Mouse (Mus musculus) thymus, postnatal 36 days (tissue): ENCODE results near the gene Tubb3.
A peak's percentile ranks its signal among the peaks of the same experiment; 100 is the strongest.
"Not testable (repeated sequence)": the region's sequence is repeated elsewhere in the genome, so short reads cannot be mapped to it uniquely, and the experiment has no call there.

Source experiments
- DNase-seq, 2 experiments: peaks; one replicate each; pipeline ENCODE4 v3.0.0; 2022; ENCODE audit warnings: mixed read lengths in 2 of 2

The Tubb3 gene

GRCm38 (mm10) chr8:123412560-123413170 is 1.4 kb downstream of the Tubb3 start:
- DNase-seq, result peak in 1 of 2 experiments; percentile 51

GRCm38 (mm10) chr8:123414255-123414654 is 3.0 kb downstream of the Tubb3 start:
- DNase-seq, result no peak

DNA sequence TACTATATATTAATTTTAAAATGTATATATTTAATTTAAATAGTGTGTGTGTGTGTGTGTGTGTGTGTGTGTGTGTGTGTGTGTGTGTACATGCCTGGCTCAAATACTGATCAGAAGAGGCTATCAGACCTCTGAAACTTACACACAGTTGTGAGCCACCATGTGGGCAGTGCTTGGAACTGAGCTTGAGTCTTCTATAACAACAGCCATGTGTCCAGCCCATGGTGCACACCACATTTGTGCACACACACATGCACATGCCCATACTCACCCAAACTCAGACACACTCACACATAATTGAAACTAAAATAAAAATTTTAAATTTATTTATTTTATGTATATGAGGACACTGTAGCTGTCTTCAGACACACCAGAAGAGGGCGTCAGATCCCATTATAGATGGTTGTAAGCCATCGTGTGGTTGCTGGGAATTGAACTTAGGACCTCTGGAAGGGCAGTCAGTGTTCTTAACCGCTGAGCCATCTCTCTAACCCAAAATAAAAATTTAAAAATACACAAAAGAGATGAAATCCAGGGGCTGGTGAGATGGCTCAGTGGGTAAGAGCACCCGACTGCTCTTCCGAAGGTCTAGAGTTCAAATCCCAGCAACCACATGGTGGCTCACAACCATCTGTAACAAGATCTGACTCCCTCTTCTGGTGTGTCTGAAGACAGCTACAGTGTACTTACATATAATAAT is 3.9 kb downstream of the Tubb3 start:
- not testable (repeated sequence) for DNase-seq

DNA sequence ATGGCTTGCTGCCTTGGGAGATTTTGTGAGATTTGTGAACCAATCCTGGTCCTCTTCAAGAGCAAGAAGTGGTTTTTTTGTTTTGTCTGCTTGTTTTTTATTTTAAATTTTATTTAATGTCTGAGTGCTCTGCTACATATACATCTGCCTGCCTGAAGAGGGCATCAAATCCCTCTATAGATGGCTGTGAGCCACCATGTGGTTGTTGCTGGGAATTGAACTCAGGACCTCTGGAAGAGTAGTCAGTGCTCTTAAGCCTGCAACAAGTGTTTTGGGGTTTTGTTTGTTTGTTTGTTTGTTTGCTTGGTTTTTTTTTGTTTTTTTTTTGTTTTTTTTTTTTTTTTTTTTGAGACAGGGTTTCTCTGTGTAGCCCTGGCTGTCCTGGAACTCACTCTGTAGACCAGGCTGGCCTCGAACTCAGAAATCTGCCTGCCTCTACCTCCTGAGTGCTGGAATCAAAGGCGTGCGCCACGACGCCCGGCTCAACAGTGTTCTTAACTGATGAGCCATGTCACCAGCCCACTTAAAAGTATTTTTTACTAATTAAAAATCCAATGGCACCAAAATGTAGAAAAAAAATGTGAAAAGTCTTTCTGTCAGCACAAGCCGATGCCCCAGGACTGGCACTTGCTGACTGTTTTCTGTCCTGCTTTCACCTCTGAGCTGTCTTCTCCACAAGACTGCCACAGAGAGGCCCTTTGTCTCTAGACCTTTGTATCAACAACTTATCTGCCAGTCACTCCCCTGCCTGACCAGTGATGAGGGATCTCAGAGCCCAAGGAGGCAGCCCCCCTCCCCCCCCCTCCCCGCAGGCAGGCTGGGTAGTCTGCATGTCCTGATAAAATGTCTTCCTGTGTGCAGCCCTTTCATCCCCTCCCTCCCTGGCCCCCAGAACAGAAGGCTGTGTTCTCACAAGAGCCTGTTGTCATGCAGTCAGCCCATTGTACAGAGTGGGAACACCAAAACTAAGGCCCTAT is 5.0 kb downstream of the Tubb3 start:
- peak; percentile 34 to 53 for DNase-seq

GRCm38 (mm10) chr8:123416944-123417555 is 5.8 kb downstream of the Tubb3 start:
- no peak for DNase-seq

- DNase-seq, result no peak
Measured at GRCm38 (mm10) chr8:123419711-123420110, 8.5 kb downstream of the Tubb3 start.

- no peak for DNase-seq
Measured at GRCm38 (mm10) chr8:123420525-123421281, 9.5 kb downstream of the Tubb3 start.

- no peak for DNase-seq
Measured at GRCm38 (mm10) chr8:123421325-123421724, 10.1 kb downstream of the Tubb3 start.

- DNase-seq, result peak; percentile 60 to 63
Measured at GRCm38 (mm10) chr8:123422056-123422780, 11.0 kb downstream of the Tubb3 start.

DNA sequence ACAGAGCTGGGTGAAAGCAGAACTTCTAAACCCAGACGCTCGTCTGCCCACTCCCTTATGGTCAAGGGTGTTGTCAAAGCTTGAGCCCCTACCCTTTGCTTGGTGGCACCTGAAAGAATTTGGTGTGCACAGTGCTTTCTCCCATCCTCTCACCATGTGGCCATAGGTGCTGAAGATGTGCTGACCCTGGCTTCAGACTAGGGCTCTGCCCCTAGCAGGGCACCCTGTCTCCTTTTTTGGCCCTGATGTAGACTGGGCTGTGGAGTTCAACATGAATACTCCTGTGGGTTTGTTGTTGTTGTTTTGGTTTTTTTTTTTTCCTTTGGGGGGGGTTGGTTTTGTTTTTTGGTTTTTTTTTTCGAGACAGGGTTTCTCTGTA is 11.5 kb downstream of the Tubb3 start:
- no peak for DNase-seq

DNA sequence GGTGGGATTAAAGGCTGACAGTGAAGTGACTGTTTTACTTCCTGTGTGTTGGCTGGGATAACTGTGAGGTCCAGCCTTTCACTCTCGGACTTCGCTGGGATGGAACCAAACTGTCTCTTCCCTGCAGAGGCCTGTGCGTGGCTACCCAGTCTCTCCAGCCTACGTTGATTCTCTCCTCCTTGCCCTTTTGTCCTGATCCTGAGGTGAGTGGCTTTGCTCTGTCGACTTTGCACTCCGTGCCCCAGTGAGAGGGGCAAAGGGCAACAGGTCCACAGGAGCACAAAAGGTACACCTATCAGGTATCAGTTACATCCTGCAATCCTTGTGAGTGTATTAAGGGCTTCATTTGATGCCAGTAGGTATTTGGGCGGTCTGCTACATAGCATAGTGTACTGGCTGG is 12.2 kb downstream of the Tubb3 start, which contains the start of gene Def8:
Gene Def8 (plus strand): TSS at position 87 of the 400 bp plus-strand sequence.
- DNase-seq, result no peak

DNA sequence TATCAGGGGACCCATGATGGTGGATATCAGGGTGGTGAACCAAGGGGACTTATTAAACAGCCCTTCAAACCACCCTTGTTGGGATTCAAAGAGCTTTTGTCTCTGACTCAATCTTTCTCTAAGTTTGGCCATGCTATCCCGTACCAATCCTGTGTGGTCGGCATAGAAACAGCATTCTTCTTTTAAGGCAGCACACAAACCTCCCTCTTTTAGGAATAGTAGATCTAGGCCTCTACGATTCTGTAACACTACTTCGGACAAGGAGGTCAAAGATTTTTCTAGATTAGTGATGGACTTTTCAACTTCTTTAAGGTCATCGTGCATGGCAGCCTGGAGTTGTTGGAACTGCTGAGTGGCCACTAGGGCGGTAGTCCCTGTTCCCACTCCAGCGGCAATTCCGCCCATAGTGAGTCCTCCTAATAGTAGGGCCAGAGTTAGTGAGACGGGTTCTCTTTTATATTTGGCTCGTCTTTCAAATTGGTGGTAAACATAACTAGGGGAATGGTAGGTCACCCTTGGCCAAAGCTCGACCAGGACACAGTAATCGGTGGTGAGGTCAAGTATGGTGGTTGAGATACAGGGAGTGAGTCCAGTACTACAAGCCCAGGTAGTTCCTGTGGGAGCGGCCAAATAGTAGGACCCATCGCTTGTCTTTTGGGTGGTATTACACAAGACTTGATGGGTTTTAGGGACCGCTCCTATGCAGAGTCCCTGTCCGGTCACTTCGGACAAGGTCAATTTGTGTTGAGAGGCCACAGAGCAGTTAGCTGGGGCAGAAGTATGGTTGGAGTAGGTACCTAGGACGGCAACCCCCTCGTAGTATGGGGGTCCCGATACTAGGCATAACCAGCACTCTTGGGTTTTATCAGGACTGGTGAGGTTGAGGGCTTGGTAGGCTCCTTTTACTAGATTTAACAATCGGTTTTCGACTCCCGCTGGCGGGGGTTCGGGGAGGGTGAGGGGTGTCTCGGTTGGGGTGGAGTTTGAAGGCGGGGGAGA is 15.6 kb downstream of the Tubb3 start:
- no peak for DNase-seq

- DNase-seq, result no peak
Measured at GRCm38 (mm10) chr8:123427639-123428275, 16.5 kb downstream of the Tubb3 start.

- DNase-seq, result no peak
Measured at GRCm38 (mm10) chr8:123428343-123428893, 17.2 kb downstream of the Tubb3 start.

DNA sequence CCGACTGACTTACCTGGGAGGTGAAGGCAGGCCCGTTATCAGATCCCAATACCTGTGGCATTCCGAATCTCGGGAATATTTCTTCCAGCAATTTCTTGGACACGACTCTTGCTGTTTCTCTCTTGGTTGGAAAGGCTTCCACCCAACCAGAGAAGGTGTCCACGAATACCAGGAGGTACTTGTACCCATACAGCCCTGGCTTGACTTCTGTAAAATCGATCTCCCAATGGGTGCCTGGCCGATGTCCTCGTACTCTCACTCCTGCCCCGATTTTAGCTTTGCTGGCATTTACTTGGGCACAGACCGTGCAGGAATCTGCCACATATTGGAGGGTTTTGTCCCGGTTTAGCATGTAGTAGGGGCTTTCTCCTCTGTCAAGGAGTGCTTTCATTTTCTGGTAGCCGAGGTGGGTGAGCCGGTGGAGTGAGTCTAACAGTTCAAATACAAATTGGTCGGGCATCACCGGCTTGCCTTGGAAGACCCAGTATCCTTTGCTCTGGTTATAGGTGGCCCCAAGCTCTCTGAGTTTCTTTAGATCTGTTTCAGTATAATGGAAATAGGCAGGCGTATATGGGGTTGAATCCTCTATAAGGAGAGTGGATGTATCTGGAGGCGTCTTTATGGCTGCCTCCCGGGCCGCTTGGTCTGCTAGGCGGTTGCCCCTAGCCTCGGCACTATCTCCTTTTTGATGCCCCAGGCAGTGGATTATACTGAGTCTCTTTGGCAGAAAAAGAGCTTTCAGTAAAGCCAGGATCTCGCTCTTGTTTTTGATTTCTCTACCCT is 17.9 kb downstream of the Tubb3 start:
- no peak for DNase-seq

DNA sequence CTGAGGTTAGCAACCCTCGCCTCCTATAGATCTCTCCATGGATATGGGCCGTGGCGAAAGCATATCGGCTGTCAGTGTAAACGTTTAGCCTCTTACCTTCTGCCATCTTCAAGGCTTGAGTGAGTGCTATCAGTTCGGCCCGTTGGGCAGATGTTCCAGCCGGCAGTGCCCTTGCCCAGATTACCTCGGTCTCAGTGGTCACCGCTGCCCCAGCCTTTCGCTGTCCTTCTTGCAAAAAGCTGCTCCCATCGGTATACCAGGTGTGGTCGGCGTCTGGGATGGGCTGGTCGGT is 18.4 kb downstream of the Tubb3 start:
- DNase-seq, result not testable (repeated sequence)

GRCm38 (mm10) chr8:123430936-123431335 is 19.7 kb downstream of the Tubb3 start:
- DNase-seq, result not testable (repeated sequence)

DNA sequence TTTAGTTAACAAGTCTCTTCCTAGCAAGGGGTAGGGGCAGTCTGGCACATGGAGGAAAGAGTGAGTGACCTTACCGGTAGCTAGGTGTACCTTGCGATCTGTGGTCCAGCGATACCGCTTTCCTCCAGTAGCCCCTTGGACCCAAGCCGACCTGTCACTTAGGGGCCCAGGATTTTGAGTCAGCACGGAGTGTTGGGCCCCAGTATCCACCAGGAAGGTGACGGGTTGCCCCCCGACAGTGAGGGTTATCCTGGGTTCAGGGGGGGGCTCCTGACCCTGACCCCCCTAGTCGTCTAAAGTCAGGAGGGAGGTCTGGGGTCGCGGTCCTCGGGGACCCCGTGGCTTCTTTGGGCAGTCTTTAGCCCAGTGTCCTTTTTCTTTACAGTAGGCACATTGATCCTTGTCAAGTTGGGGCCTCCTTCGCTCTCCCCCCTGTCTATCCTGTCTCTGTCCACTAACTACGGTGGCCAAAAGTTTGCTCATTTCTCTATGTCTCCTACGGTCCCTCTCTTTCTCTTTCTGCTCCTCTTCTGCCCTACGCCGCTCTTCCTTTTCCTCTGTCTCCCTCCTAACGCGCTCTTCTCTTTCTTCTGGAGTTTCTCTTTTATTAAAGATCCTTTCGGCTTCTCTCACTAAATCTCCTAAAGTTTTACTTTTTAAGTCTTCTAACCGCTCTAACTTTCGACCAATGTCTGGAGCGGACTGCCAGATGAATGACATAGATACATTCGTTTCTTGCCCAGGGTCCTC is 20.6 kb downstream of the Tubb3 start:
- no peak for DNase-seq
